Mouse (Mus musculus) stomach, embryonic 16.5 days (tissue): ENCODE data around the gene Hypk. TPM values are rescaled to one million over a fixed set of nuclear protein-coding genes. Genes with fewer than 3 reads are reported as not detected.

Experiments
- ATAC-seq: fragments of 200-750 bp; cut with Nextera tagmentation; 2 replicates; pipeline ENCODE4 v1.8.0; 2017; ENCODE audit warnings: moderate number of reproducible peaks, moderate TSS enrichment; ENCODE audit not compliant: insufficient read depth, low FRiP score
- H3K27ac ChIP-seq: fragments of 300-500 bp; sonication (generic); 2 replicates; pipeline ENCODE4 v1.5.1; 2014; ENCODE audit warnings: low read length
- H3K27me3 ChIP-seq: fragments of 300-500 bp; sonication (generic); 2 replicates; pipeline ENCODE4 v1.6.1; 2014; ENCODE audit warnings: low read length, control low read depth, mixed read lengths; ENCODE audit not compliant: control insufficient read depth, insufficient read depth
- H3K36me3 ChIP-seq: fragments of 300-500 bp; sonication (generic); 2 replicates; pipeline ENCODE4 v1.6.1; 2014; ENCODE audit warnings: low read length; ENCODE audit not compliant: control insufficient read depth, insufficient read depth
- H3K4me1 ChIP-seq: fragments of 300-500 bp; sonication (generic); 2 replicates; pipeline ENCODE4 v1.6.1; 2014; ENCODE audit warnings: low read length, control low read depth, mixed read lengths; ENCODE audit not compliant: control insufficient read depth, insufficient read depth
- H3K4me2 ChIP-seq: fragments of 300-500 bp; sonication (generic); 2 replicates; pipeline ENCODE4 v1.6.1; 2014; ENCODE audit warnings: low read depth, low read length, mixed read lengths
- H3K4me3 ChIP-seq: fragments of 300-500 bp; sonication (generic); replicated peaks from 2 replicates; pipeline ENCODE4 v1.5.1; 2014; ENCODE audit warnings: mild to moderate bottlenecking, low read length
- H3K9ac ChIP-seq: fragments of 300-500 bp; sonication (generic); 2 replicates; pipeline ENCODE4 v1.6.1; 2014; ENCODE audit warnings: low read length
- H3K9me3 ChIP-seq: fragments of 300-500 bp; sonication (generic); replicated peaks from 2 replicates; pipeline ENCODE4 v1.6.1; 2016; ENCODE audit warnings: low read length, control low read depth; ENCODE audit not compliant: control insufficient read depth
- WGBS: fragments of 180-500 bp; shearing (Covaris S2); extraction: QIAGEN DNeasy Blood & Tissue Kit; methylation state at CpG from one replicate; pipeline ENCODE4 v1.1.7; 2014; 5-methylcytosine and 5-hydroxymethylcytosine counted together
- polyA plus RNA-seq: library from polyadenylated mRNA; unstranded; fragments of >200 nt; fragmentation: Nextera tagmentation; extraction: Ambion mirVana; gene quantifications from 2 replicates; pipeline ENCODE4 v1.2.1, GENCODE M21; 2015

The Hypk gene
- polyA plus RNA-seq, 1 experiment from 2014 or later = 107 TPM

GRCm38 (mm10) chr2:121418476-121418875 lies 34.6 kb upstream of the Hypk start:
- peaks cover 23% of the 10 kb centered on the region for H3K36me3 ChIP-seq
- peaks cover 30% of the 10 kb centered on the region for H3K4me1 ChIP-seq
- H3K27me3 ChIP-seq = no peaks in the 10 kb centered on the region
- WGBS = 77% methylated on average over 3 of the region's 3 CpGs
- H3K4me3 ChIP-seq = no peak overlapping the region
- H3K4me2 ChIP-seq = no peak overlapping the region
- H3K27ac ChIP-seq = no peak overlapping the region
- no peak overlapping the region for H3K9ac ChIP-seq
- no peaks in the 10 kb centered on the region for H3K9me3 ChIP-seq
- no peak for ATAC-seq

- no peaks in the 10 kb centered on the region for H3K9me3 ChIP-seq
- H3K27ac ChIP-seq = no peak overlapping the region
- WGBS = 90% methylated on average over 2 of the region's 2 CpGs
- H3K9ac ChIP-seq = no peak overlapping the region
- no peak for ATAC-seq
- H3K27me3 ChIP-seq = no peaks in the 10 kb centered on the region
- H3K4me2 ChIP-seq = no peak overlapping the region
- H3K4me3 ChIP-seq = no peak overlapping the region
- H3K36me3 ChIP-seq = peaks cover 39% of the 10 kb centered on the region
- H3K4me1 ChIP-seq = peaks cover 11% of the 10 kb centered on the region; the same call in 1 of the 2 replicates
Observed at GRCm38 (mm10) chr2:121423166-121423565, 29.9 kb upstream of the Hypk start.

- Histone ChIP-seq H3K36me3 (peaks cover 54% of the 10 kb centered on the region), H3K4me2 (no peak overlapping the region), H3K27me3 (no peaks in the 10 kb centered on the region), H3K9ac (no peak overlapping the region), H3K9me3 (no peaks in the 10 kb centered on the region), H3K4me3 (no peak overlapping the region), H3K4me1 (no peaks in the 10 kb centered on the region), H3K27ac (no peak overlapping the region)
- no peak for ATAC-seq
- WGBS = 84% methylated on average over 2 of the region's 2 CpGs
Observed at GRCm38 (mm10) chr2:121425890-121426289, 27.2 kb upstream of the Hypk start.

- Histone ChIP-seq H3K36me3 (peaks cover 53% of the 10 kb centered on the region), H3K9me3 (no peaks in the 10 kb centered on the region), H3K4me1 (no peaks in the 10 kb centered on the region), H3K4me2 (no peak overlapping the region), H3K9ac (no peak overlapping the region), H3K4me3 (no peak overlapping the region), H3K27me3 (no peaks in the 10 kb centered on the region), H3K27ac (no peak overlapping the region)
- WGBS = 100% methylated on average over 1 of the region's 1 CpGs
- ATAC-seq = no peak
Observed at GRCm38 (mm10) chr2:121434854-121435253, 18.2 kb upstream of the Hypk start.

- no peak for ATAC-seq
- peaks cover 28% of the 10 kb centered on the region for H3K36me3 ChIP-seq
- H3K4me2 ChIP-seq = no peak overlapping the region
- H3K4me3 ChIP-seq = no peak overlapping the region
- H3K4me1 ChIP-seq = peaks cover 11% of the 10 kb centered on the region
- no peaks in the 10 kb centered on the region for H3K27me3 ChIP-seq
- no peak overlapping the region for H3K27ac ChIP-seq
- no peak overlapping the region for H3K9ac ChIP-seq
- no peaks in the 10 kb centered on the region for H3K9me3 ChIP-seq
- 75% methylated on average over 4 of the region's 4 CpGs for WGBS
Observed at GRCm38 (mm10) chr2:121439746-121440145, 13.3 kb upstream of the Hypk start.

GRCm38 (mm10) chr2:121440834-121441605 lies 12.1 kb upstream of the Hypk start:
- no peak overlapping the region for H3K4me3 ChIP-seq
- no peak overlapping the region for H3K9ac ChIP-seq
- H3K36me3 ChIP-seq = peaks cover 16% of the 10 kb centered on the region
- no peak for ATAC-seq
- H3K27ac ChIP-seq = no peak overlapping the region
- no peaks in the 10 kb centered on the region for H3K9me3 ChIP-seq
- H3K4me2 ChIP-seq = no peak overlapping the region
- 53% methylated on average over 5 of the region's 5 CpGs for WGBS
- no peaks in the 10 kb centered on the region for H3K27me3 ChIP-seq
- peaks cover 11% of the 10 kb centered on the region for H3K4me1 ChIP-seq

GRCm38 (mm10) chr2:121441800-121442199 lies 11.3 kb upstream of the Hypk start:
- Histone ChIP-seq H3K36me3 (peaks cover 16% of the 10 kb centered on the region), H3K4me2 (peak overlapping the region; percentile 81), H3K27ac (no peak overlapping the region), H3K27me3 (no peaks in the 10 kb centered on the region), H3K9ac (peak overlapping the region; percentile 60), H3K4me3 (peak overlapping the region; percentile 53), H3K4me1 (peaks cover 11% of the 10 kb centered on the region), H3K9me3 (no peaks in the 10 kb centered on the region)
- WGBS = 7% methylated on average over 11 of the region's 11 CpGs
- ATAC-seq = no peak

- Histone ChIP-seq H3K4me2 (peak overlapping the region; percentile 81), H3K27me3 (no peaks in the 10 kb centered on the region), H3K9ac (peak overlapping the region; percentile 60), H3K9me3 (no peaks in the 10 kb centered on the region), H3K4me1 (peaks cover 11% of the 10 kb centered on the region), H3K27ac (no peak overlapping the region), H3K36me3 (peaks cover 12% of the 10 kb centered on the region), H3K4me3 (peak overlapping the region; percentile 53)
- peak; percentile 93 for ATAC-seq
- under 1% methylated on average over 30 of the region's 30 CpGs for WGBS
Observed at GRCm38 (mm10) chr2:121442259-121443067, 10.6 kb upstream of the Hypk start.

GRCm38 (mm10) chr2:121443068-121443349 lies 10.1 kb upstream of the Hypk start:
- Histone ChIP-seq H3K4me3 (peak overlapping the region; percentile 53), H3K27ac (no peak overlapping the region), H3K9me3 (no peaks in the 10 kb centered on the region), H3K4me1 (peaks cover 11% of the 10 kb centered on the region), H3K4me2 (peak overlapping the region; percentile 81), H3K9ac (peak overlapping the region; percentile 60), H3K36me3 (peaks cover 6% of the 10 kb centered on the region), H3K27me3 (no peaks in the 10 kb centered on the region)
- WGBS = 7% methylated on average over 8 of the region's 8 CpGs
- no peak for ATAC-seq
